In the genomic region with DNA sequence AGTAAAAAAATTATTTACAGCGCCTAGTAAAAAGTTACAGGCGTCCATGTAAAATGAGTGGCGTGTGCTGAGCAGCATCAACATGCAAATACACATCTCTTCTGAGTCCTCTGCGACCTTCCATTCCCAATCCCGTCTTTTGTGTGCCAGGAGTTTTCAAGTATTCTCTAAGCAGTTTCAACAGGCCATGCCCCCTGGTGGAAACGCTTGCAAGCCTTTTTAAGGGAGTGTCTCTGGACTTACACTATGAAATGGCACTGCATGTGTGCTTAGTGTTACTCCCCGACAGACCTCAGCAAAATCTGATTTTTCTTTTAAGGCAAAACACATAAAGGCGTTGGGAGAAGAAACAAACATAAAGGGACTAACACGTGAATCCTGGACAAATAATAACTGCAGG, we compare ENCODE assay signal across 10 mouse cellular contexts. TPM values are rescaled to one million over a fixed set of nuclear protein-coding genes. Genes with fewer than 3 reads are reported as not detected.
DNase-seq lines count a peak whose midpoint lies in the region; ATAC-seq and TF ChIP-seq lines count a peak whose summit lies in the region.
"Had no signal": no experiment of that assay in that cellular context is flagged by ENCODE, and none has a peak within 500 bp of the region (broad histone marks: within the 10 kb centered on the region; RNA-seq: fewer than 3 reads in every experiment).

No protein-coding gene starts in this region.

- no peaks in the 10 kb centered on the region for H3K27me3 ChIP-seq in lung, embryonic 14.5 days (ENCODE audit: insufficient read depth, low read length)
- H3K27me3 ChIP-seq: embryonic facial prominence, embryonic 15.5 days; neural tube, embryonic 13.5 days had no signal

- peak; percentile 12 for TF ChIP-seq CTCF in left cerebral cortex, adult 2 months (IDR thresholded peaks at IDR 0.05)
- TF ChIP-seq CTCF in lung, embryonic 14.5 days (IDR thresholded peaks at IDR 0.05; ENCODE audit: low read depth): peak; percentile 57

- no peak overlapping the region for H3K4me2 ChIP-seq in lung, embryonic 14.5 days
- H3K4me2 ChIP-seq: embryonic facial prominence, embryonic 15.5 days; neural tube, embryonic 13.5 days had no signal

- peak; percentile 28 to 32 for DNase-seq in cerebellum, postnatal 10 days
- no peak for DNase-seq in left cerebral cortex, adult 2 months (ENCODE audit: extremely low spot score in 1 of 2, low spot score in 2 of 2)
- no peak for DNase-seq in left cerebral cortex, adult 8-10 months (ENCODE audit: low spot score in 2 of 2)
- DNase-seq in Muller cell, postnatal 12 days (ENCODE audit: inconsistent ontology term): peak; percentile 26
- DNase-seq in lung, embryonic 14.5 days: peak; percentile 72
- no peak for DNase-seq in heart, adult 11 months

- intact Hi-C loops in left cerebral cortex, adult 2 months (cut with DNase I): no loop called here

- no peaks in the 10 kb centered on the region for H3K9me3 ChIP-seq in lung, embryonic 14.5 days (ENCODE audit: low read depth, low read length)
- H3K9me3 ChIP-seq: embryonic facial prominence, embryonic 15.5 days; neural tube, embryonic 13.5 days had no signal

- no peak overlapping the region for H3K4me3 ChIP-seq in left cerebral cortex, adult 2 months
- no peak overlapping the region for H3K4me3 ChIP-seq in lung, embryonic 14.5 days (ENCODE audit: low read depth, low read length)
- H3K4me3 ChIP-seq: embryonic facial prominence, embryonic 15.5 days; neural tube, embryonic 13.5 days had no signal

- H3K27ac ChIP-seq in left cerebral cortex, adult 2 months: no peak overlapping the region
- H3K27ac ChIP-seq in lung, embryonic 14.5 days (ENCODE audit: low read depth): no peak overlapping the region
- H3K27ac ChIP-seq: embryonic facial prominence, embryonic 15.5 days; neural tube, embryonic 13.5 days had no signal

- peaks cover 3% of the 10 kb centered on the region; the same call in 1 of the 2 replicates for H3K36me3 ChIP-seq in lung, embryonic 14.5 days (ENCODE audit: insufficient read depth)
- H3K36me3 ChIP-seq: embryonic facial prominence, embryonic 15.5 days had no signal

- ATAC-seq in cerebellum, adult (ENCODE audit: insufficient number of reproducible peaks, low FRiP score, low TSS enrichment): no peak
- no peak for ATAC-seq in lung, embryonic 14.5 days (ENCODE audit: insufficient read depth)
- ATAC-seq in megakaryocyte-erythroid progenitor cell, adult 5-6 weeks (replicated peaks; ENCODE audit: low FRiP score, low TSS enrichment, poor library complexity, severe bottlenecking): no peak

- H3K9ac ChIP-seq in lung, embryonic 14.5 days: no peak overlapping the region
- H3K9ac ChIP-seq: embryonic facial prominence, embryonic 15.5 days; neural tube, embryonic 13.5 days had no signal

- 0 out of 2 replicates have a peak, but pooled peaks cover 6% of the 10 kb centered on the region for H3K4me1 ChIP-seq in lung, embryonic 14.5 days (ENCODE audit: insufficient read depth)
- H3K4me1 ChIP-seq: embryonic facial prominence, embryonic 15.5 days had no signal

- WGBS in lung, embryonic 14.5 days: 64% methylated on average over 9 of the region's 9 CpGs

RNA-seq across cellular contexts. Expression of a gene that starts 50.8 kb away (rescaled TPM):
- total RNA-seq in left cerebral cortex, adult 2 months (2021): 10 to 100 TPM; 39.2 to 51.4 TPM
- 10 to 100 TPM; 38.0 to 56.0 (median 47.4) TPM for total RNA-seq in left cerebral cortex, adult 8-10 months (2022)
- polyA plus RNA-seq in lung, embryonic 14.5 days (2014; fragmentation: Nextera tagmentation; extraction: Ambion mirVana): 65.1 and 65.7 TPM in 2 replicates
- total RNA-seq in megakaryocyte-erythroid progenitor cell, adult 5-6 weeks (2014; fragmentation: Nextera tagmentation): 45.5 and 75.1 TPM in 2 replicates
- 72.2 and 75.2 TPM in 2 replicates for total RNA-seq in megakaryocyte-erythroid progenitor cell, adult 5-6 weeks (2017)

Comparison
In these comparisons a context has a peak if more than half of its experiments do, and no peak if none do; other contexts are left out.
1. DNase-seq: peak in cerebellum, postnatal 10 days (2 of 2), Muller cell, postnatal 12 days (single experiment) and lung, embryonic 14.5 days (single experiment); none in left cerebral cortex, adult 2 months (0 of 2), left cerebral cortex, adult 8-10 months (0 of 2) and heart, adult 11 months (single experiment).